Mouse (Mus musculus) heart, postnatal 14 days (tissue): ENCODE results near the gene Alkbh7. TPM values are rescaled to one million over a fixed set of nuclear protein-coding genes. Genes with fewer than 3 reads are reported as not detected.

ENCODE experiments used
- DNase-seq, 2 experiments: peaks; one replicate each; pipeline ENCODE4 v3.0.0; 2021 to 2022
- intact Hi-C: fragments of 180-260 bp; cut with DNase I; formaldehyde crosslinking; loops from one replicate; pipeline ENCODE4 v1.15.1; 2025
- total RNA-seq, 2 experiments: library from RNA; stranded (reverse); gene quantifications; 2 replicates each; pipeline ENCODE4 v1.2.3; 2021

Alkbh7 gene
- total RNA-seq, 2 experiments from 2014 or later = 49.6 to 52.8 TPM

- DNase-seq = no peak
- intact Hi-C loops = no loop called here
Measured at GRCm38 (mm10) chr17:56985656-56986055, 11.5 kb upstream of the Alkbh7 start.

- no peak for DNase-seq
- intact Hi-C loops = no loop called here
Measured at GRCm38 (mm10) chr17:56986105-56986805, 10.9 kb upstream of the Alkbh7 start.

- intact Hi-C loops = loop anchor here (2.0 kb wide), 1 partner anchor 54 kb away; the partner anchor contains the start of gene Mllt1
- peak in 1 of 2 experiments; percentile 1 for DNase-seq
Measured at GRCm38 (mm10) chr17:56988441-56988840, 8.7 kb upstream of the Alkbh7 start.

GRCm38 (mm10) chr17:56988921-56989430 is 8.2 kb upstream of the Alkbh7 start:
- no peak for DNase-seq
- intact Hi-C loops = loop anchor here (2.0 kb wide), 1 partner anchor 54 kb away; the partner anchor contains the start of gene Mllt1

- DNase-seq = peak in 1 of 2 experiments; percentile 78
- intact Hi-C loops = loop anchor here (2.0 to 10.0 kb wide), 4 partner anchors 21 to 255 kb away; partner anchors contain the start of genes Gm17949, Gpr108, Gtf2f1 and Mllt1
Measured at GRCm38 (mm10) chr17:56989467-56990114, 7.5 kb upstream of the Alkbh7 start.

- DNase-seq = peak; percentile 91 to 95
- intact Hi-C loops = loop anchor here (2.0 to 10.0 kb wide), 3 partner anchors 21 to 255 kb away; partner anchors contain the start of genes Gm17949, Gpr108, Gtf2f1 and Rfx2
Measured at GRCm38 (mm10) chr17:56990115-56990746, 6.9 kb upstream of the Alkbh7 start, which contains the start of gene Clpp. Clpp (plus strand) TSS chr17:56990305.

- intact Hi-C loops = loop anchor here (2.0 to 10.0 kb wide), 3 partner anchors 20 to 254 kb away; partner anchors contain the start of genes Gm17949, Gpr108, Gtf2f1 and Rfx2
- no peak for DNase-seq
Measured at GRCm38 (mm10) chr17:56990966-56991365, 6.2 kb upstream of the Alkbh7 start.

GRCm38 (mm10) chr17:56995046-56995445 is 2.1 kb upstream of the Alkbh7 start:
- DNase-seq = no peak
- intact Hi-C loops = loop anchor here (5.0 to 10.0 kb wide), 2 partner anchors 62 to 250 kb away; partner anchors contain the start of genes Crb3, Gpr108, Slc25a23 and Trip10

- intact Hi-C loops = loop anchor here (2.0 to 10.0 kb wide), 3 partner anchors 61 to 338 kb away; partner anchors contain the start of genes Crb3, Gpr108, Slc25a23 and Trip10
Measured at GRCm38 (mm10) chr17:56996506-56996905, 633 bp upstream of the Alkbh7 start.

GRCm38 (mm10) chr17:56999414-56999813 is 2.3 kb downstream of the Alkbh7 start:
- DNase-seq = no peak
- intact Hi-C loops = loop anchor here (5.0 to 10.0 kb wide), 2 partner anchors 58 to 245 kb away; partner anchors contain the start of genes Crb3, Gpr108, Slc25a23 and Trip10

More at GRCm38 (mm10) chr17:56996506-56996905, 633 bp upstream of the Alkbh7 start:
- DNase-seq = no peak

- intact Hi-C loops = loop anchor here (5.0 to 10.0 kb wide), 2 partner anchors 57 to 245 kb away; partner anchors contain the start of genes Crb3, Gpr108, Slc25a23 and Trip10
Measured at GRCm38 (mm10) chr17:56999968-57000609, 3.0 kb downstream of the Alkbh7 start, which contains the start of gene Pspn. Pspn (minus strand) TSS chr17:57000018.

GRCm38 (mm10) chr17:57001228-57001627 is 4.1 kb downstream of the Alkbh7 start:
- no peak for DNase-seq
- intact Hi-C loops = no loop called here

More at GRCm38 (mm10) chr17:56999968-57000609, 3.0 kb downstream of the Alkbh7 start, which contains the start of gene Pspn:
- no peak for DNase-seq

- intact Hi-C loops = no loop called here
- DNase-seq = no peak
Measured at GRCm38 (mm10) chr17:57003994-57004393, 6.9 kb downstream of the Alkbh7 start.

GRCm38 (mm10) chr17:57007137-57007905 is 10.2 kb downstream of the Alkbh7 start:
- intact Hi-C loops = no loop called here
- DNase-seq = no peak

- DNase-seq = no peak
Measured at GRCm38 (mm10) chr17:57010911-57011235, 13.7 kb downstream of the Alkbh7 start.

GRCm38 (mm10) chr17:57011236-57012141 is 14.3 kb downstream of the Alkbh7 start, which contains the start of the genes Gtf2f1 and Gm17949:
Gtf2f1 (minus strand) TSS chr17:57011288.
Gm17949 (plus strand) TSS chr17:57011469.
- peak; percentile 90 to 92 for DNase-seq
- intact Hi-C loops = loop anchor here (1.0 to 5.0 kb wide), 3 partner anchors 19 to 236 kb away; partner anchors contain the start of genes Clpp, Gpr108 and Trip10

More at GRCm38 (mm10) chr17:57010911-57011235, 13.7 kb downstream of the Alkbh7 start:
- intact Hi-C loops = loop anchor here (1.0 to 5.0 kb wide), 3 partner anchors 19 to 236 kb away; partner anchors contain the start of genes Clpp, Gpr108 and Trip10

- no peak for DNase-seq
- intact Hi-C loops = loop anchor here (5.0 kb wide), 1 partner anchor 235 kb away; the partner anchor contains the start of genes Gpr108 and Trip10
Measured at GRCm38 (mm10) chr17:57012245-57012795, 15.2 kb downstream of the Alkbh7 start.
